Mouse (Mus musculus) heart, adult 11 months (tissue): Measurements from ENCODE around the gene Dlgap3.

Source experiments
- DNase-seq: peaks from one replicate; pipeline ENCODE4 v3.0.0; 2022

Gene Dlgap3

GRCm38 (mm10) chr4:127168914-127169345 is at the start of gene Dlgap3:
Gene Dlgap3, plus strand, starts transcription at chr4:127169204.
- peak; percentile 89 for DNase-seq

- DNase-seq, result no peak
Observed at GRCm38 (mm10) chr4:127123391-127123790, 45.6 kb upstream of the Dlgap3 start, which contains the start of gene Tmem35b. Gene Tmem35b, plus strand, starts transcription at chr4:127123691.

GRCm38 (mm10) chr4:127124331-127124730 is 44.7 kb upstream of the Dlgap3 start:
- DNase-seq, result peak; percentile 71

- peak; percentile 99 for DNase-seq
Observed at GRCm38 (mm10) chr4:127125834-127126463, 43.1 kb upstream of the Dlgap3 start.

GRCm38 (mm10) chr4:127134687-127135086 is 34.3 kb upstream of the Dlgap3 start:
- peak; percentile 41 for DNase-seq

- DNase-seq, result peak; percentile 34
Observed at GRCm38 (mm10) chr4:127137591-127137990, 31.4 kb upstream of the Dlgap3 start.

- DNase-seq, result peak; percentile 61
Observed at GRCm38 (mm10) chr4:127138486-127138885, 30.5 kb upstream of the Dlgap3 start.

GRCm38 (mm10) chr4:127150031-127150430 is 19.0 kb upstream of the Dlgap3 start:
- DNase-seq, result peak; percentile 56

GRCm38 (mm10) chr4:127153345-127153744 is 15.7 kb upstream of the Dlgap3 start:
- peak; percentile 76 for DNase-seq

GRCm38 (mm10) chr4:127155757-127156156 is 13.2 kb upstream of the Dlgap3 start:
- peak; percentile 52 for DNase-seq

- peak; percentile 18 for DNase-seq
Observed at GRCm38 (mm10) chr4:127157746-127158145, 11.3 kb upstream of the Dlgap3 start.

GRCm38 (mm10) chr4:127163926-127164325 is 5.1 kb upstream of the Dlgap3 start:
- peak; percentile 66 for DNase-seq

GRCm38 (mm10) chr4:127167096-127167495 is 1.9 kb upstream of the Dlgap3 start:
- DNase-seq, result peak; percentile 64

- peak; percentile 60 for DNase-seq
Observed at GRCm38 (mm10) chr4:127167731-127168130, 1.3 kb upstream of the Dlgap3 start.

GRCm38 (mm10) chr4:127168211-127168913 is 642 bp upstream of the Dlgap3 start:
- peak; percentile 92 for DNase-seq

GRCm38 (mm10) chr4:127169346-127170221 is 580 bp downstream of the Dlgap3 start:
- DNase-seq, result peak; percentile 86

GRCm38 (mm10) chr4:127170866-127171265 is 1.9 kb downstream of the Dlgap3 start:
- no peak for DNase-seq

GRCm38 (mm10) chr4:127171341-127171905 is 2.4 kb downstream of the Dlgap3 start:
- no peak for DNase-seq

GRCm38 (mm10) chr4:127172119-127172518 is 3.1 kb downstream of the Dlgap3 start:
- DNase-seq, result no peak

- DNase-seq, result no peak
Observed at GRCm38 (mm10) chr4:127172614-127173013, 3.6 kb downstream of the Dlgap3 start.

- DNase-seq, result no peak
Observed at GRCm38 (mm10) chr4:127173461-127173860, 4.5 kb downstream of the Dlgap3 start.

- DNase-seq, result no peak
Observed at GRCm38 (mm10) chr4:127174075-127174899, 5.3 kb downstream of the Dlgap3 start.
